Mouse (Mus musculus) T-cell, adult 2 months (primary cell): Measurements from ENCODE around the gene Ift80.
"Not testable (repeated sequence)": the region's sequence is repeated elsewhere in the genome, so short reads cannot be mapped to it uniquely, and the experiment has no call there.

Experiments used
- DNase-seq: peaks from one replicate; pipeline ENCODE4 v3.0.0; 2022; ENCODE audit warnings: low spot score

Ift80 gene

DNA sequence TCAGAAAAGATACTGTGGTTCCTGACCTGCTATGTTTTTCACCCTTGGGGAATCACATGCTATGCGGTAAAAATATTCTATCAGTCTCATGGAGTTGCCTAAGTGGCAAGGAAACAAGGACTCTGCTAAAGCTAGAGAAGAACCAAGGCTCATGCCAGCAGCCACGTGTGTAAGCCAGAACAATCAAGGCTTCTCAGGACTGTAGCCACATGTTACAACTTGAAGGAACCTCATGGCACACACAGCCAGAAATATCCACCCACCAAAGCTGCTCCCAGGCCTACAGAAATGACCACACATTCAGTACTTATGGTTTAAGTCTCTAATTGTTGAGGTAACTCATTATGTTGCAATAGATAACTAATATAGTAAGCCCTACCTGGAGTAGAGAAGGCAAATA is 17.8 kb downstream of the Ift80 start:
- no peak for DNase-seq

DNA sequence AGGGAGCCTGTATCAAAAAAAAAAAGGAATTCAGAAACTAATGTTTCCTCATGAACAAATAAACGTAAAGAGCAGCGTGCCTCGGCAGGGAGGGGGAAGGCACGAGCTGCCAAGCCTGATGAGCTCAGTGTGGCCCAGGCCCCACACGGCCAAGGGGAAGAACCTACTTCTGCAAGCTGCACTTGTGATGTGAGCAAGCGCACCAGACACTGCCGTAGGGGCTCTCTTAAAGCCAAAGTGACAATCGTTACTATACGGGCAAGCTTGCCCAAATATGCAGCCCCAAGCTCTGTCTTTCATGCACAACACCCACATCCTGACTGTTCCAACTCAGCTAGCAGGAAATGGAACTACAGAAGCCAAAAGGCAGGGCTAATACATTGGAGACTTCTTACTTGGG is 23.5 kb downstream of the Ift80 start:
- DNase-seq: peak; percentile 84

DNA sequence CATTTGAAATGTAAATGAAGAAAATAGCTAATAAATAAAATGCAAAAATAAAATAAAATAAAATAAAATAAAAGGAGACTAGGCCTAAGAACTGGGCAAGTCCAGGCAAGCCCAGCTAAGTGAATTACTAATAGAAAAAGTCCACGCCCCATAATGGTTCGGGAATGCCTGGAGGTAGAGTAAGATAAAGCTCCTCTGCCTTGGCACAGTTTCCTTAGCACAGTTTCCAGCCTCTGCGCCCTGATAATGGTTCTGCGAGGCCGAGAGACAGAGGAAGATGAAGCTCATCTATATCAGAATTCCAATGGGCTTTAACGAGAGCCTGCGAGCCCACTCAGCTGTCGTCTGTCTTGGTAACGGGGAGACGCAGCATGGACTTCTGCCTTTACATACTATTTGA is 25.2 kb downstream of the Ift80 start:
- DNase-seq: no peak

DNA sequence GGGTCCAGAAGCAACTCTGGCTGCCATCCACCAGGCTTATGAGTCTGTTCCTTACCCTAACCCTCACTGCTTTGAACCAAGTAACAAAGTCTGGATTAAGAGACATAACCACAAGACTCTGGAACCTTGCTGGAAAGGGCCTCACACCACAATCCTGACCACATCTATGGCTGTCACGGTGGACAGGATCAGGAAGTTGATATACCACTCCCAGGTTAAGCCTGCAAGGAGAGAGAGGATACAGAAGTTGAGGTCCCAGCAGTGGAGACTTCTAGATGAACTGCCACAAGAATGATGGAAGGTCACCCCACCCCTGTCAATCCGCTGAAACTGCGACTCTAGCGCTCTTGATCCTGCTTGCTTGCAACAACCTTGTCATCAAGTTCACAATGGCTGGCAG is 26.7 kb downstream of the Ift80 start:
- no peak for DNase-seq

DNA sequence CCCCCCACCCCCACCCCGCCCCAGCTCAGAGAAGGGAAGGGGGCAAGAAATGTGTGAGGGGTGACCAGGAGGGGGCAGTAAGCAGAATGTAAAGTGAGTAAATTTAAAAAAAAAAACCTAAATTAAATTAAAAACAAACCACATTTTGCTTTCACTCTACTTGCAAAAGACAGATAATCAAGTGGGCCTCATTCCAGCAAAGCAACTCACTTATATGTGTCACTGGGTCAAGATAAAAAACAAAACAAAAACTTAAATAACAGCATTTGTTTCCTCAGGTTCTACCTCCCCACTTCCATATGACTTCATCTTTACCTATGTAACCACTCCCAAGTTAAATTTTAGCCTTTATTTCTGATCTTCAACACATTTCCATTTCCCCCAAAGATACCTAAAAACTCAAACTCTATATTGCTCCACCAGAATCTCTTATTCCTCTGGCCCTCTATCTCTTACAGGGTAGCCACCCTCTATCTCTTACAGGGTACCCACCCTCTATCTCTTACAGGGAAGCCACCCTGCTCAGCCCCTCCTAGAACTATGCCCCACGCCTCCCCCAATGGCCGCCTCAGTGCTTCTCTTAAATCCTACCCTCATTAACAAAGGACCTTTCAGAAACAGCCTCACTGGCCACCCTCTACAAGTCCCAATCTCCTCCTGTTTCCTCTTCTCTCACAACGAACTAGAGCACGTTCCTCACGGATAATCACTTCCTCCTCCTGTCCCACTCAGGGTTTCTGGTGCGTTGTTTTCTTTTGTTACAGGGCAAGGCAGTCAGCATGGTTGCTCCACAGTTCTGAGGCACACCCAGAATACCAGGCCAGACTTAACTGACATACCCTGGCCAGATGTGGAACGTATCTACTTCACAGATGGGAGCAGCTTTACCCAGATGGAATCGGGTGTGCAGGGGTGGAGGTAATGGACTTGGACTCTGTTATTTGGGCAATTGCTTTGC is 28.6 kb downstream of the Ift80 start:
- DNase-seq: no peak

DNA sequence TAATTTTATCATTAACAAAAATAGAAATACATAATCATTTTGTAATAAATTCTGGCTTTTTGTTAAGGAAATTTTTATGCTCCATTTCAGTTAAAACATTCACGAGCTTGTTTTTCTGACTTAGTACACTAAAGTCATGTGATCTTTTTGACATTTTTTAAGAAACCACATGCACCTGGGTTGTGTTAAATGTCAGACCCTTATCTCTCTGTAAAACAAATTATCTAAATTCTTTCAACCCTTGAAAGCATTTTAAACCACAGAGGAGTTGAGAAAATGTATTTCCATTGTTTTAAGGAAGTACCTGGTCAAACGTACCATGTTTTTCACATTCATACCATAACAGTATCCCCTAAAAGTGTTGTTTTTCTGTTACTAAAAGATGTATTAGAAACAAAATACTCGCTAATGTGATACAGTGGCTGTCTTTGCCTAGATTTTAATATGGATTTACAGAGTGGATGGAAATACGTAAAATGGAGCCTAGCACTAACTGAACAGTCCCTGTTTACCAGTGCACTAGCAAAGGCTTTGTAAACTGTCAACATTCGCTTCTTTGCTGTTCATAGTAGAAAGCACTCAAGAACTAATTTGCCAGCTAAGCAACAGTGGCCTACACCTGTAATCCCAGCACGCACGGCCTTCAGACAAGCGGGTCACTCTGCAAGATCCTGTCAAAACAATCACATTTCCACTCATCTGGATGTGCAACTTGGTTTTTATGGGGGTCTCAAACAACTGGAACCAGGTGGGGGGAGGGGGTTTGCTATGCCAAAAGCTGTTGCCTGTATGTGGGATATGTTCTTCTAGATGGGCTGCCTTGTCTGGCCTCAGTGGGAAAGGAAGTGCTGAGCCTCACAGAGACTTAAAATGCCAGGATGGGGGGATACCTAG is 29.5 kb downstream of the Ift80 start:
- DNase-seq: no peak

DNA sequence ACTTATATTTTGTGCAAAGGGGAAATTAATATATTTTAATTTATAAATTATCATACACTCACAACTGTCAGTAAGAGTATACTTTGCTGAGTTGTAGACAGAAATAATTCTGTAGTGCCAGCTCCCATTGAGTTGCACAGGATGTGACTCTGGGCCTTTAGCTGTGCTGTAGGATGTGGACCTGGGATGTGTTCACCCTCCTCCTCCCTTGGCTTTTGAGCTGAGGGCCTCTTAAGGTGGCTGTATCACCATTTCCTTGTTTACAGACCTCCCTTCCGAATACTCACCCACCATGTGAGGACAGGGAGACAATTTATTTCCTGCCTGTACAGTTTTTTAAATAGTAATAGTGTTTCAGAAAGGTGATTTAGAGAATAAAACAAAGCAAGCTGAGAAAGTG is 30.8 kb downstream of the Ift80 start:
- peak; percentile 42 for DNase-seq

DNA sequence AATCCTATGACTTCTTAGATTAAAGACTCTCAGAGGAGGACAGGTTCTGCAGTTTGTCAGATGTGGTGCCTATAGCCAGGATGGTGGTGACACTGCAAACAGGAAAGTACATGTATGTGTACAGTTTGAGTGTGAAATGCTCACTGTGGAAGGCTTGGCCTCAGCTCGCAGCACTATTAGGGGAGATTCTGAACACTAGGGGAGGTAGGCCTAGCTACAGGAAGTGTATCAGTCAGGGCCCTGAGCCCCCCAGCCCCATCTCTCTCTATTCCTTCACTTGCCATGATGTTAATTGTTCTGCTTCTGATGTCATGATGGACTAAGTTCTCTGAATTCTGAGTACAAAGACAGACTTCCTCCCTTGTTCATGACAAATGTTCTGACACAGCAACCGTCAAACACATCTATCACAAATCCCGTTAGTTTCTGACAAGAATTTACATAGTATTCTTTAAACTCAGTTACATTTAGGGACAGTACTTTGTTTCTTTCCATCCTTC is 35.2 kb downstream of the Ift80 start:
- peak; percentile 54 for DNase-seq

DNA sequence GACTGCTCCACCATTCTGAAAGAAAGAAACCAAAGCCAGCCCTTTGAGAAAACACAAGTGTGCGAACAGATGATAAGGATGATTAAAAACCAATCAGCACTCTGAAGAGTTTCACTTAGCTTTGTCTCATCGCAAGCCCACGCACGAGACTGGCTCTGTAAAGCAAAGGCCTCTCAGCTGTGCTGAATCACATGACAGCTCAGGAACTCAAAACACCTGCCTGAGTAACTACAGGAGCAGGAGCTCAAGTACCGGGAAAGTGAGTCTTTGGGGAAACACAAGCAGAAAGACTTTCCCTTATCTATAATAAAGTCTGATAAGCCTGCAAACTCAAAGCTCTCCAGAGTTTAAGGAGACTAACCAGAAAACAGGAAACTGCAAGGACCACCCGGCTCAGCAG is 37.0 kb downstream of the Ift80 start:
- peak; percentile 74 for DNase-seq

DNA sequence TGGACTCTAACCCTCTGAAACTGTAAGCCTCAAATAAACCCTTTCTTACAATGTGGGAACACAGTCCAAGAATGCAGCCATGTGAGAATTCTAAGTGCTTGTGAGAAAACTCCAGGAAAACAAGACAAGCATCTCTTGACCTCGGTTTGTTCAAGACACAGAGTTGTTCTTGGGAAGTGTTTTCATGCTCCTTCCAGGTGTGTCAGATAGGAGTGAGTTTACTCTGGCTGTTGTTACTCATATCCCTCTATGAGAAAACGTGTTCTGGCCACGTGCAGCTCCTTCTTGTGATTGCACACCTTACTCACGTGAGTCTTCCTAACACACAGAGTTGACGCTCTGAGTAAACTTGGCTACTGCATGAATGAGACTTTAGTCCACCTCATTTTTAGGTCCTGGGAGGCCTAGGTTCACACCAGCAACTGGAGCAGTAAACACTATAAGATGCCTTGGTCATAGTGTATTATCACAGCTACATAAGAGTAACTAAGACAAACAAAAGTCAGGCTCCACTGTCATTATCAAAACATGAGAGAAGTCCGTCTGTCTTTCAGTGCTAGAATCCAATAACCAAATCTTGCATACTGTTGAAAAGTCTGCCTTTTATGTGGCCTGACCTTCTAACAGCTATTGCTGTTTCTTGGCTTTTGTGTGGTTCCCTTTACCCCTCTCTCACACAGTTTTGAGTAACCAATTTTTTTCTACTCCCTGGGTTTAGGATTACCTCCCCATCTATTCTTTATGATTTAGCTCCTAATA is 37.7 kb downstream of the Ift80 start:
- peak; percentile 44 for DNase-seq

DNA sequence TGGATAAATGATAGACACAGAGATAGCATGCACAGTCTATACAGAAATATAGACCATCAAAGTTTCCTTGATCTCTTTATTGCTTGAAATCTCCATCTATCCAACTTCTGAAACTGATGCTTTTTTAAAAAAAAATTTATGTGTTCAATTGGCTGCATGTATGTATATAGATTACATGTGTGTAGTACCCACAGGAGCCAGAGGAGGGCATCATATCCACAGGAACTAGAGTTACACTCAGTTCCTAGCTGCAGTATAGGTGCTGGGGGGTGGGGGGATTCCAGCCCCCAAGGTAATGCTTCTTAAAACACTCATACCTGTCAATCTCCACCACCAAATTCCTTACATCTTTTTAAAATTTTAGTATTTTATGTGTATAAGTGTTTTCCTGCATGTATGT is 39.7 kb downstream of the Ift80 start:
- DNase-seq: peak; percentile 54

DNA sequence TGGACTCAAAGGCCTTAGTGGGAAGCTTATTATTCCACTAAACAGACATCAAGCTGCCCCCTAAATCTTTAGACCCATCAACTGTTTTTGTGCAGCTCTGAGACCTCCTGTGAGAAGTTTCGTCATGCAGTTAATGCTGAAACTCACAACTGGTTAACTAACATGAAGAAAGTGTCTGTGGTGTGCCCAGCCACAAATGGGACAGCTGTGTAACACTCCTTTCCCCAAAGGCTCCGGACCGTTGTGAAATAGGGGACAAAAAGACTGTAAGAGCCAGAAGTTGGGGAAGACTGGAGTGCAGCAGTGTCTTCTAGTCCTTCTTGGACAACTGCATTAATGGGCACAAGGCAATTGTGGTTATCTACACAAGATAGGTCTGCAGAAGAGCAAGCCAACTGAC is 47.0 kb downstream of the Ift80 start:
- no peak for DNase-seq

DNA sequence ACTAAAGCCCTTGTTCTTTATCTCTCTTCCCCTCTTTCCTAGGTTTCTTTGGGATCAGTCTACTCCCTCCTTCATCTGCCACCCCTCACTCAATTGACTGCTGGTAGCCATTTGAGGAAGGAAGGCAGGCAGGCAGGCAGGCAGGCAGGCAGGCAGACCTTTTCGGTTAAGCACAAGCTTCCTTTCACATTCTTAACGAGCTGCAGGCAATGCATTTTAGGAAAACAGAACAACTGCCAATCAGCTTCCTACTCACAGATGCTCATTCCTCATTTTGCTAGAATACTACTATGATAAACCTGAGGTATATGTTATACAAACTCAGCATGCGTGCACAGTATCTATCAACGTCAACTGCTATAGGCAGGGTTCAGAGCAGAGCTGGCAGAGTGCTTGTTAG is 47.9 kb downstream of the Ift80 start:
- DNase-seq: no peak

DNA sequence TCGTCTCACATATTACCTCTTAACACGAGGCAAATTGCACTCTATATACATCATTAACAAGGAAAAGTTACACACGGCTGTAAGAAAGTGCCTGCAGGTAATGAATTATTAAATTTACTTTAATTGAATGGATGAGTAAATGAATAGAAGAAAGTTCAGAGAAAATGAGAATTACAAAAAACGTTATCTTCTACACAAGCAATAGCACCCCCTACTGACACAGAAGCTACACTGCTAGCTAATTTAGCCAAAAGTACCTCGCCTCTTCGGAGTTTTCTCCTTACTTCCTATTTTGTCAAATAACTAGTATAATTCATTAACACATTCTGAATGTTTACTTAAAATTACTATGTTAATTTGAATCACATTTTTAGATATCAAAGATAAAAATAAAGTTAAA is 49.9 kb downstream of the Ift80 start:
- DNase-seq: peak; percentile 39

DNA sequence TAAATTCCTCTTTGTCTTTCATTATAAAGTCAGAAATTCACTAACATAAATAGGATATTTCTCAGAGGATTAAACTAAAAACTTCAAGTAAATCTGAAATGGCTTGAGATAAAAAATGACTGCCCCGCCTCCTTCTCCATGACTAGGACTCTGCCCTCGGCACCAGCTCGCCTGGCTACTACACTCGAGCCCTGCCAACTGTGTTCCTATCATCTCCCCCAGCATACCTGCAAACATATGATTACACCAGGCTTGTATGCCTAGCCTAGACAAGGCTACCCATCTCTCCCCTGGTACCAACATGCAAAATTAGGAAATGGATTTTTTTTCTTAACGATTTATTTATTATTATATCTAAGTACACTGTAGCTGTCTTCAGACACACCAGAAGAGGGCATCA is 51.7 kb downstream of the Ift80 start:
- DNase-seq: no peak

DNA sequence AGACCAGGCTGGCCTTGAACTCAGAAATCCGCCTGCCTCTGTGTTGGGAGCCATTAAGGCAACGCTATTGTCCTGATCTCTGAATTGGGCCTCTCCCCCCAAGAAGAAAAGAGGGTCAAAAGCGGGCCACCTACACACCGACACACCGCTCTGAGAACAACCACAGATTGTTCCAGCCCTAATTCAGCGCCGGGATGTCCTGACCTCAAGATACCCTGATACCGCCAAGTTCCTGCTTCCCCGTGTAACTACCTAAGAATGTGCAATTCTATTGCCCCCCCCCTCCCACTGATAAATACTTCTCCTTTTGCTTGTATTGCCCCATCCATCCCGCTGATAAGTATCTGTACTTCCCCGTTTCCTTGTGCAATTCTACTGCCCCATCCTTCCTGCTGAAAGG is 52.4 kb downstream of the Ift80 start:
- not testable (repeated sequence) for DNase-seq

DNA sequence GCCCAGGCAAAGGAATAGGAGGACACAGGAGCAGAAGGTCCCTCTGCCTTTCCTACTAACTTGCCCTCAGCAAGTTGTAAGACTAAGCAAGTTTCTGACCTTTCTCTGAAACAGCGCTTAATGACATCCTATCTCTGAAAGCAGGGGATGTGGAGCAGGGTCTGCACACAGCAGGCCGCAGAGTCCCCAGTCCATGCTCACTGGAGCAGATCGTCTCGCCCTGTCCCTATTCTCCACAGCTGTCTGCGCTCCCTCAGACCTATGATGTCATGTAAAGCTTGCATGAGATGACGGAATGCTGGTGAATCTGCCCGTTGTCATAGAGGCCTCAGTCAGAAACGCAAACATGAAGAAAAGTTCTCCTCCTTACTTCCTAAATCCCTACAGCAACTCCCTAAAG is 55.0 kb downstream of the Ift80 start:
- DNase-seq: no peak

DNA sequence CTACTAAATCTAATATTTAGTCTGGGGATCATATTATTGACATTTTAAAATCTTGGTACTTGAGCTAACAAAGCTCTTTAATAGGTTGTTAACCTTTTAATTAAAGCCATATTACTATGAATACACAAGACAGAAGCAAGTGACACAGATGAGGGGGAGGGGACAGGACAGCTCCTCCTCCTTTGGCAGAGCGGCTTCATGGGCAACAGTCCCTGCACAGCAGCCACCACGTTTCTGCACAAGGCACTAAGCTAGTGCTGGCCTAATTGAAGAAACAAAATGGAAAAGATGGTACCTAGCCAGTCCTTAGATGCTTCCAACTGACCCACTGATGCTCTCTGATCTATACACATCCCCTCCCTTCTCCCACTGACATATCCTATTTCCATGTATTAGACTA is 55.5 kb downstream of the Ift80 start:
- DNase-seq: no peak

DNA sequence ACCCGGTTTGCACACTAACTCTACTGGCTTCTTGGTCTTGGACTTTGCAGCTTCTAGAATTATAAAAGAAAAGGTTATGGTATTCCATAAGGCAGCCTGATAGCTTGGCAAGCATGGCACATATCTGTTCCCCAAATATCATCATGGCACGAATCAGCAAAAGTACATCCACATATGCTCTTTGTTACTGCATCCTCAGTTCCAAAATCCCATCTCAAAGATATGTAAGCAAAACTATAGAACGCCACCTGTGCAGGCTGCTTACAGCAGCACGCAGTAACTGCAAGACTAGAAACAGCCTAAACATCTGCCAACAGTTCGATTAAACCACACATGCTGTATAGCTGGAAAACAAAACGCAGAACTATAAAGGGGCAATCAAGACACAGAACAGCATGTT is 62.5 kb downstream of the Ift80 start:
- no peak for DNase-seq

DNA sequence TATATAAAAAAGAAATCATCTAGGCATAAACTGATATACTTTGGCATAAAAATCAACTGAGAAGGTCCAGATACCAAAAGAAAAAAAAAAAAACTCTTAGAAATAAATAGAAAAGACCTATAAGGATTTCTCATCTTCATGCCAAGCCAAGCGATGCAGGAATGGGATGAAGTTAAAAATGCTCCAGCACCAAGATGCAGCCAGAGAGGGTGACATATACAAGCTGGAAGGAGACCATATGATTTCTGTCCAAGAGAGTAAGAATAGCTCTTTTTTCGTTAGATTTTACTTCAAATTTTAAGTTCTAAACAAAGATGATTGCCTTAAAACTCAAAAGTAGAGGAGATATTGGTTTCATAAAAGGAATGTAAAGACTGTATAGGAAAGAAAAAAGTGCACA is 64.1 kb downstream of the Ift80 start:
- DNase-seq: no peak

DNA sequence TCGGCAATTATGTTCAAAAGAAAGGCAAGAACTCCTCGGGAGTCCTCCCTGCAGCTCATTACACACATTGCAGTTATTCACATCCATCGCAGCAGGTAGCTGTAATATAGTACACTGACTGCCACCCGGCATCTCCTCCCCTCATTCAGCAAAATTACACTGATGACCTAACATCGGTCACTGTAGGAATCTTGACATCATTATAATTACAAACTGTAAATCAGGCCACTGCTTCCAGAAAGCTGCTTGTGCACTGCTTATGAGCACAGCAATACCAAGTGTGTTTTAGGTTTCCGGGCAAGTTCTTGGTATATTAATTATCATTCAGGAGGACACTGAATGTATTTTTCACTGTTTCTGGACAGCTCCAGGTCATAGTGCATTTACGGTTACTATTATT is 65.1 kb downstream of the Ift80 start:
- no peak for DNase-seq

DNA sequence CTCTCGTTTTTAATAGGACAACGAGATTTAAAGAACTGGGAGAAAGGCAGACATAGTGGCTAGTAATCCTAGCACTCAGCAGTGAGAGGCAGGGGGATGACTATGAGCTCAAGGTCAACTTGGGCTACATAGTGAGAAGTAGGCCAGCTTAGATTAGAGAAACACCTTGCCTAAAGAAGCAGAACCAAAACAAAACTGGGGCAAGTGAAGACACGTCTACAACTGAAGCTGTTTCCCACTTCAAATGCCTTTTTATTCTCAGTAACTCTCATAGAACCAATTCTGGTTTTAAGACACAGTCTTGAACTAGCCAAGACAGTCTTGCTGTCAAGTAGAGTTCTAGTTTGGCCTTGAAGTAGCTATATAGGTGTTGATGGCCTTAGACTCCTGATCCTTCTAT is 67.7 kb downstream of the Ift80 start:
- no peak for DNase-seq
